Mouse (Mus musculus) thymus, adult 2 months (tissue): ENCODE measurements around the gene Map4k3. TPM values are rescaled to one million over a fixed set of nuclear protein-coding genes. Genes with fewer than 3 reads are reported as not detected.

Experiments used
- DNase-seq: peaks from one replicate; pipeline ENCODE4 v3.0.0; 2021
- H3K27ac ChIP-seq: fragments of 200-500 bp; 2 replicates; pipeline ENCODE4 v1.5.1; 2012; ENCODE audit warnings: low read length, control low read depth; ENCODE audit not compliant: control insufficient read depth, insufficient read depth
- H3K27me3 ChIP-seq: fragments of 200-500 bp; 2 replicates; pipeline ENCODE4 v1.6.1; 2012; ENCODE audit warnings: mild to moderate bottlenecking, low read length, moderate library complexity, mixed read lengths; ENCODE audit not compliant: control insufficient read depth, insufficient read depth
- H3K36me3 ChIP-seq: fragments of 200-500 bp; 2 replicates; pipeline ENCODE4 v1.6.1; 2012; ENCODE audit warnings: mild to moderate bottlenecking, low read length, moderate library complexity; ENCODE audit not compliant: control insufficient read depth, insufficient read depth
- H3K4me1 ChIP-seq: fragments of 200-500 bp; replicated peaks from 2 replicates; pipeline ENCODE4 v1.6.1; 2012; ENCODE audit warnings: low read length; ENCODE audit not compliant: control insufficient read depth, insufficient read depth
- H3K4me3 ChIP-seq: fragments of 200-500 bp; 2 replicates; pipeline ENCODE4 v1.5.1; 2012; ENCODE audit warnings: mild to moderate bottlenecking, low read length, control low read depth, moderate library complexity; ENCODE audit not compliant: control insufficient read depth, insufficient read depth
- CTCF ChIP-seq: fragments of 200-500 bp; IDR thresholded peaks from 2 replicates; pipeline ENCODE4 v1.5.1; 2012; ENCODE audit warnings: mild to moderate bottlenecking, control low read depth, low read length, moderate library complexity, borderline replicate concordance; ENCODE audit not compliant: control insufficient read depth, poor library complexity, insufficient read depth; ENCODE audit errors: extremely low read depth
- POLR2A ChIP-seq: fragments of 200-500 bp; IDR thresholded peaks from 2 replicates; pipeline ENCODE4 v1.6.1; 2012; ENCODE audit warnings: mild to moderate bottlenecking, low read length, control low read depth, moderate library complexity; ENCODE audit not compliant: control insufficient read depth, poor library complexity, insufficient read depth; ENCODE audit errors: extremely low read depth
- WGBS: fragments of 180-500 bp; shearing (Covaris S2); methylation state at CpG from one replicate; pipeline ENCODE4 v1.1.7; 2018; 5-methylcytosine and 5-hydroxymethylcytosine counted together
- polyA plus RNA-seq: library from polyadenylated mRNA; depleted of rRNA; stranded (reverse); fragments of >200 nt; gene quantifications from 2 replicates; pipeline ENCODE4 v1.2.3, GENCODE M21; 2012

Map4k3 gene
- polyA plus RNA-seq, 1 experiment, result 5.9 TPM

GRCm38 (mm10) chr17:80559745-80560144 lies 168.5 kb downstream of the Map4k3 start:
- H3K4me1 ChIP-seq, result peaks cover 5% of the 10 kb centered on the region
- no peak overlapping the region for H3K4me3 ChIP-seq
- 80% methylated on average over 4 of the region's 4 CpGs for WGBS
- peak; percentile 14 for DNase-seq
- no peak overlapping the region for H3K27ac ChIP-seq
- H3K27me3 ChIP-seq, result no peaks in the 10 kb centered on the region
- TF ChIP-seq CTCF, result peak; percentile 27; the same call in 1 of the 2 replicates
- TF ChIP-seq POLR2A, result no peak
- no peaks in the 10 kb centered on the region for H3K36me3 ChIP-seq

GRCm38 (mm10) chr17:80559050-80559449 lies 169.2 kb downstream of the Map4k3 start:
- no peaks in the 10 kb centered on the region for H3K36me3 ChIP-seq
- DNase-seq, result peak; percentile 40
- peaks cover 6% of the 10 kb centered on the region for H3K4me1 ChIP-seq
- no peaks in the 10 kb centered on the region for H3K27me3 ChIP-seq
- TF ChIP-seq CTCF (no peak), POLR2A (no peak)
- H3K4me3 ChIP-seq, result no peak overlapping the region
- WGBS, result 33% methylated on average over 11 of the region's 11 CpGs
- no peak overlapping the region for H3K27ac ChIP-seq

DNA sequence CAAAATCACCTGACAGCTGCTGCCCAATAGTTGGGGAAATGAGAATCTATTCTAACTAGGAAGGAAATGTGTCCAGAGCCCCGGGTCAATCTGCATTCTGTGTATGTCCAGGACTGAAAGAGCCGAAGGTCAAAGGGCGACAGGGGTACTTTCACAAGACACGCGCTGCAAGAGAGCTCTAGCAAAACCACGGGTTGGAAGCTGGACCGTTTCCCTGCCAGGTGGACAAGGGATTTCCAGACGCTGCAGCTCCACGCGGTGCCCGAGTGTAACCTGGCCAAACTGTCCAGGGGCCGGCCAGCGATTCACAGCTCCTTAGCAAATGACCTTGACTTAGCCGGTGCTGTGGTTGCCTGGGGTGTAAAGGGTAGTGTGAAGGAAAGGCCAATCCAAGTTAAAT lies 169.7 kb downstream of the Map4k3 start:
- no peaks in the 10 kb centered on the region for H3K36me3 ChIP-seq
- no peak overlapping the region for H3K4me3 ChIP-seq
- H3K27ac ChIP-seq, result no peak overlapping the region
- no peak for DNase-seq
- 91% methylated on average over 14 of the region's 14 CpGs for WGBS
- no peak for TF ChIP-seq CTCF
- TF ChIP-seq POLR2A, result no peak
- peaks cover 8% of the 10 kb centered on the region for H3K4me1 ChIP-seq
- H3K27me3 ChIP-seq, result no peaks in the 10 kb centered on the region

DNA sequence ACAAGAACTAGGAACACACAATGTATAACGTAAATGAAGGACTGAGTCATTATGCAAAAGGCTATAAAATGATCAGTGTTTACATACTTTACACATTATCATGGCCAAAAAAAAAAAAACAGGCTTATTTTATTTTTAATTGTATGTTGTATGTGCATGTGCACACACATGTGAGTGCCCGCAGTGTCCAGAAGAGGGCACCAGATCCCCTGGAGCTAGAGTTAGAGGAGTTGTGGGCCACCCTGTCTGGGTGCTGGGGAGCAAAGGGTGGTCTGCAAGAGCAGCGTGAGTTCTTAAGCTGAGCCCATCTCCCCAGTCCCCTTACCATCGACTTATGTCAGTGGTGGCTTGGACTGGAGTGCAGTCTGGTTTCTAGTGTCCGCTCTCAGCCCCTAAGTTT lies 170.8 kb downstream of the Map4k3 start:
- no peak for TF ChIP-seq POLR2A
- no peak for TF ChIP-seq CTCF
- no peak for DNase-seq
- Histone ChIP-seq H3K36me3 (no peaks in the 10 kb centered on the region), H3K4me3 (no peak overlapping the region), H3K27me3 (no peaks in the 10 kb centered on the region), H3K4me1 (peaks cover 11% of the 10 kb centered on the region), H3K27ac (no peak overlapping the region)
- 97% methylated on average over 5 of the region's 5 CpGs for whole genome bisulfite sequencing

GRCm38 (mm10) chr17:80553318-80554270 lies 174.7 kb downstream of the Map4k3 start:
- DNase-seq, result peak; percentile 73
- H3K36me3 ChIP-seq, result no peaks in the 10 kb centered on the region
- WGBS, result 4% methylated on average over 35 of the region's 35 CpGs
- TF ChIP-seq POLR2A, result no peak
- no peak for TF ChIP-seq CTCF
- no peaks in the 10 kb centered on the region for H3K27me3 ChIP-seq
- peak overlapping the region; percentile 41; the same call in 1 of the 2 replicates for H3K27ac ChIP-seq
- peaks cover 11% of the 10 kb centered on the region for H3K4me1 ChIP-seq
- peak overlapping the region; percentile 71 for H3K4me3 ChIP-seq

DNA sequence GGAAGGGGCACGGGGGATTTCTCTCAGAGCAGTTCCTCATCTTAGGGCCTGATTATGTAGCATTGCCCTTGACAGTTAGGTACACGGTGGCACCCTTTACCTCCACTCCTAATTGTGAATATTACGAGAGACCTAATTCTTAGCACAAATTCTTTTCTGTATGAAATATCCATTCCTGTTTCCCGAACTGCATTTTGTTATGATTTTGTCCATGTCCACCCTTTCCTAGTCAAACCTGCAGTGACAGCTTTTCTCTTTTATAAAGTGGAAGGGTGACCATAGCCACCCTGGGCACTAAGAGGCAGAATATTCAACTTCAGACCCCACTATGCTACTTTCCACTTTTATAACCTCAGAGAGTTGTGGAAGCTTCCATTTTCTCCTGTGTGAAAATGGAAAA lies 175.6 kb downstream of the Map4k3 start:
- DNase-seq, result no peak
- TF ChIP-seq POLR2A (no peak), CTCF (no peak)
- no peaks in the 10 kb centered on the region for H3K36me3 ChIP-seq
- H3K4me1 ChIP-seq, result peaks cover 11% of the 10 kb centered on the region
- WGBS, result 62% methylated on average over 4 of the region's 4 CpGs
- no peak overlapping the region for H3K4me3 ChIP-seq
- no peaks in the 10 kb centered on the region for H3K27me3 ChIP-seq
- no peak overlapping the region for H3K27ac ChIP-seq

GRCm38 (mm10) chr17:80550981-80551380 lies 177.3 kb downstream of the Map4k3 start:
- Histone ChIP-seq H3K4me3 (no peak overlapping the region), H3K27ac (no peak overlapping the region), H3K27me3 (no peaks in the 10 kb centered on the region), H3K4me1 (peaks cover 11% of the 10 kb centered on the region), H3K36me3 (no peaks in the 10 kb centered on the region)
- WGBS, result 93% methylated on average over 15 of the region's 15 CpGs
- no peak for TF ChIP-seq CTCF
- TF ChIP-seq POLR2A, result no peak
- DNase-seq, result no peak
